Mouse (Mus musculus) limb, embryonic 13.5 days (tissue): Measurements from ENCODE around the gene Plekhj1. TPM values are rescaled to one million over a fixed set of nuclear protein-coding genes. Genes with fewer than 3 reads are reported as not detected.
"Not testable (repeated sequence)": the region's sequence is repeated elsewhere in the genome, so short reads cannot be mapped to it uniquely, and the experiment has no call there.

ENCODE experiments used
- ATAC-seq: fragments of 200-750 bp; cut with Nextera tagmentation; 2 replicates; pipeline ENCODE4 v1.8.0; 2017; ENCODE audit warnings: low read depth, moderate number of reproducible peaks, moderate TSS enrichment; ENCODE audit not compliant: low FRiP score
- H3K27ac ChIP-seq: fragments of 300-500 bp; sonication (generic); 2 replicates; pipeline ENCODE4 v1.5.1; 2015; ENCODE audit warnings: inconsistent platforms, mild to moderate bottlenecking, moderate library complexity
- H3K27me3 ChIP-seq: fragments of 300-500 bp; sonication (generic); 2 replicates; pipeline ENCODE4 v1.6.1; 2015; ENCODE audit warnings: mild to moderate bottlenecking, inconsistent platforms
- H3K36me3 ChIP-seq: fragments of 300-500 bp; sonication (generic); 2 replicates; pipeline ENCODE4 v1.6.1; 2015; ENCODE audit warnings: inconsistent platforms, mild to moderate bottlenecking, moderate library complexity
- H3K4me1 ChIP-seq: fragments of 300-500 bp; sonication (generic); 2 replicates; pipeline ENCODE4 v1.6.1; 2015; ENCODE audit warnings: inconsistent platforms
- H3K4me2 ChIP-seq: fragments of 300-500 bp; sonication (generic); replicated peaks from 2 replicates; pipeline ENCODE4 v1.6.1; 2015; ENCODE audit warnings: inconsistent platforms, mild to moderate bottlenecking, moderate library complexity
- H3K4me3 ChIP-seq: fragments of 300-500 bp; sonication (generic); 2 replicates; pipeline ENCODE4 v1.5.1; 2015; ENCODE audit warnings: moderate library complexity, mild to moderate bottlenecking, inconsistent platforms
- H3K9ac ChIP-seq: fragments of 300-500 bp; sonication (generic); 2 replicates; pipeline ENCODE4 v1.6.1; 2015; ENCODE audit warnings: mild to moderate bottlenecking, inconsistent platforms
- H3K9me3 ChIP-seq: fragments of 300-500 bp; sonication (generic); 2 replicates; pipeline ENCODE4 v1.6.1; 2016; ENCODE audit warnings: inconsistent platforms
- WGBS: fragments of 180-500 bp; shearing (Covaris S2); methylation state at CpG from one replicate; pipeline ENCODE4 v1.1.7; 2015; 5-methylcytosine and 5-hydroxymethylcytosine counted together
- polyA plus RNA-seq: library from polyadenylated mRNA; unstranded; fragments of >200 nt; fragmentation: Nextera tagmentation; extraction: Ambion mirVana; gene quantifications from 2 replicates; pipeline ENCODE4 v1.2.1, GENCODE M21; 2015

Gene Plekhj1
- polyA plus RNA-seq, 1 experiment from 2014 or later: 127 TPM

GRCm38 (mm10) chr10:80835617-80836016, 37.2 kb upstream of the Plekhj1 start:
- peaks cover 2% of the 10 kb centered on the region for H3K36me3 ChIP-seq
- H3K9ac ChIP-seq: no peak overlapping the region
- no peak for ATAC-seq
- H3K4me1 ChIP-seq: peaks cover 7% of the 10 kb centered on the region
- 0 out of 2 replicates have a peak overlapping the region, but pooled peaks have one; percentile 14 for H3K4me2 ChIP-seq
- no peaks in the 10 kb centered on the region for H3K9me3 ChIP-seq
- H3K27ac ChIP-seq: no peak overlapping the region
- whole genome bisulfite sequencing: 57% methylated on average over 30 of the region's 30 CpGs
- peaks cover 76% of the 10 kb centered on the region for H3K27me3 ChIP-seq
- H3K4me3 ChIP-seq: peak overlapping the region; percentile 15; the same call in 1 of the 2 replicates

GRCm38 (mm10) chr10:80832818-80833217, 34.4 kb upstream of the Plekhj1 start:
- peaks cover 32% of the 10 kb centered on the region for H3K4me1 ChIP-seq
- H3K4me3 ChIP-seq: no peak overlapping the region
- no peaks in the 10 kb centered on the region for H3K9me3 ChIP-seq
- no peak overlapping the region for H3K9ac ChIP-seq
- peaks cover 55% of the 10 kb centered on the region for H3K27me3 ChIP-seq
- ATAC-seq: no peak
- WGBS: 74% methylated on average over 7 of the region's 7 CpGs
- peaks cover 18% of the 10 kb centered on the region for H3K36me3 ChIP-seq
- no peak overlapping the region for H3K27ac ChIP-seq
- no peak overlapping the region for H3K4me2 ChIP-seq

GRCm38 (mm10) chr10:80831136-80831535, 32.7 kb upstream of the Plekhj1 start:
- H3K9ac ChIP-seq: no peak overlapping the region
- no peak overlapping the region for H3K4me3 ChIP-seq
- peak overlapping the region; percentile 11; the same call in 1 of the 2 replicates for H3K4me2 ChIP-seq
- peaks cover 18% of the 10 kb centered on the region for H3K36me3 ChIP-seq
- no peak for ATAC-seq
- H3K4me1 ChIP-seq: peaks cover 37% of the 10 kb centered on the region
- no peaks in the 10 kb centered on the region for H3K9me3 ChIP-seq
- H3K27me3 ChIP-seq: peaks cover 39% of the 10 kb centered on the region
- WGBS: 5% methylated on average over 9 of the region's 9 CpGs
- no peak overlapping the region for H3K27ac ChIP-seq

- H3K9ac ChIP-seq: no peak overlapping the region
- H3K4me3 ChIP-seq: peak overlapping the region; percentile 0; the same call in 1 of the 2 replicates
- H3K4me1 ChIP-seq: peaks cover 37% of the 10 kb centered on the region
- 0 out of 2 replicates have a peak overlapping the region, but pooled peaks have one; percentile 4 for H3K4me2 ChIP-seq
- no peak for ATAC-seq
- H3K36me3 ChIP-seq: peaks cover 18% of the 10 kb centered on the region
- 71% methylated on average over 1 of the region's 1 CpGs for WGBS
- H3K27me3 ChIP-seq: peaks cover 24% of the 10 kb centered on the region
- H3K27ac ChIP-seq: no peak overlapping the region
- no peaks in the 10 kb centered on the region for H3K9me3 ChIP-seq
These were observed 31.2 kb upstream of the Plekhj1 start for GRCm38 (mm10) chr10:80829359-80830278.

GRCm38 (mm10) chr10:80828587-80828986, 30.2 kb upstream of the Plekhj1 start:
- Histone ChIP-seq H3K4me3 (peak overlapping the region; percentile 82), H3K4me2 (peak overlapping the region; percentile 100)
- WGBS: 83% methylated on average over 9 of the region's 9 CpGs

GRCm38 (mm10) chr10:80827870-80828420, 29.5 kb upstream of the Plekhj1 start:
- whole genome bisulfite sequencing: 72% methylated on average over 10 of the region's 10 CpGs
- no peak for ATAC-seq
- Histone ChIP-seq H3K27ac (no peak overlapping the region), H3K9ac (peak overlapping the region; percentile 90), H3K4me3 (peak overlapping the region; percentile 82), H3K4me1 (peaks cover 37% of the 10 kb centered on the region), H3K27me3 (peaks cover 7% of the 10 kb centered on the region), H3K36me3 (peaks cover 18% of the 10 kb centered on the region), H3K4me2 (peak overlapping the region; percentile 100), H3K9me3 (no peaks in the 10 kb centered on the region)

More at GRCm38 (mm10) chr10:80828587-80828986, 30.2 kb upstream of the Plekhj1 start:
- Histone ChIP-seq H3K27me3 (peaks cover 13% of the 10 kb centered on the region), H3K4me1 (peaks cover 37% of the 10 kb centered on the region), H3K9ac (peak overlapping the region; percentile 90; the same call in 1 of the 2 replicates), H3K36me3 (peaks cover 18% of the 10 kb centered on the region)
- not testable (repeated sequence) for ATAC-seq, H3K27ac ChIP-seq, H3K9me3 ChIP-seq

- 8% methylated on average over 29 of the region's 29 CpGs for WGBS
These were observed 28.8 kb upstream of the Plekhj1 start for GRCm38 (mm10) chr10:80827063-80827869.

GRCm38 (mm10) chr10:80826151-80827062, 28.0 kb upstream of the Plekhj1 start, which contains the start of gene Oaz1:
Gene Oaz1 (plus strand): TSS chr10:80826656.
- no peaks in the 10 kb centered on the region for H3K9me3 ChIP-seq
- WGBS: under 1% methylated on average over 80 of the region's 82 CpGs

More at GRCm38 (mm10) chr10:80827063-80827869, 28.8 kb upstream of the Plekhj1 start:
- peak overlapping the region; percentile 82 for H3K4me3 ChIP-seq
- H3K4me1 ChIP-seq: peaks cover 37% of the 10 kb centered on the region
- peaks cover under 1% of the 10 kb centered on the region; the same call in 1 of the 2 replicates for H3K27me3 ChIP-seq
- peaks cover 18% of the 10 kb centered on the region for H3K36me3 ChIP-seq
- H3K4me2 ChIP-seq: peak overlapping the region; percentile 100
- ATAC-seq: no peak
- H3K27ac ChIP-seq: peak overlapping the region; percentile 87; the same call in 1 of the 2 replicates
- H3K9me3 ChIP-seq: no peaks in the 10 kb centered on the region
- H3K9ac ChIP-seq: peak overlapping the region; percentile 90

GRCm38 (mm10) chr10:80824827-80825226, 26.4 kb upstream of the Plekhj1 start:
- Histone ChIP-seq H3K9me3 (no peaks in the 10 kb centered on the region), H3K27me3 (no peaks in the 10 kb centered on the region), H3K4me1 (peaks cover 22% of the 10 kb centered on the region), H3K9ac (no peak overlapping the region), H3K27ac (no peak overlapping the region), H3K36me3 (peaks cover 8% of the 10 kb centered on the region), H3K4me2 (no peak overlapping the region), H3K4me3 (no peak overlapping the region)
- no peak for ATAC-seq
- WGBS: 81% methylated on average over 2 of the region's 2 CpGs

More at GRCm38 (mm10) chr10:80826151-80827062, 28.0 kb upstream of the Plekhj1 start, which contains the start of gene Oaz1:
- peak; percentile 98 for ATAC-seq
- Histone ChIP-seq H3K4me3 (peak within 1 kb of the TSS; percentile 82), H3K4me1 (peaks cover 37% of the 10 kb centered on the region), H3K9ac (peak within 1 kb of the TSS; percentile 90), H3K4me2 (peak within 1 kb of the TSS; percentile 100), H3K36me3 (peaks cover 18% of the 10 kb centered on the region), H3K27me3 (no peaks in the 10 kb centered on the region), H3K27ac (peak within 1 kb of the TSS; percentile 87)

- H3K4me1 ChIP-seq: peaks cover 14% of the 10 kb centered on the region
- 0 out of 2 replicates have a peak overlapping the region, but pooled peaks have one; percentile 13 for H3K9ac ChIP-seq
- H3K4me2 ChIP-seq: no peak overlapping the region
- H3K9me3 ChIP-seq: no peaks in the 10 kb centered on the region
- ATAC-seq: no peak
- H3K27ac ChIP-seq: no peak overlapping the region
- WGBS: 66% methylated on average over 8 of the region's 8 CpGs
- H3K4me3 ChIP-seq: no peak overlapping the region
- H3K27me3 ChIP-seq: no peaks in the 10 kb centered on the region
- peaks cover under 1% of the 10 kb centered on the region for H3K36me3 ChIP-seq
These were observed 25.6 kb upstream of the Plekhj1 start for GRCm38 (mm10) chr10:80823847-80824643.
